Mouse (Mus musculus) right cerebral cortex, postnatal 25 days (tissue): ENCODE data around the gene Gm14744.
"Not testable (repeated sequence)": the region's sequence is repeated elsewhere in the genome, so short reads cannot be mapped to it uniquely, and the experiment has no call there.

ENCODE experiments used
- DNase-seq: peaks from one replicate; pipeline ENCODE4 v3.0.0; 2022

Gene Gm14744

DNA sequence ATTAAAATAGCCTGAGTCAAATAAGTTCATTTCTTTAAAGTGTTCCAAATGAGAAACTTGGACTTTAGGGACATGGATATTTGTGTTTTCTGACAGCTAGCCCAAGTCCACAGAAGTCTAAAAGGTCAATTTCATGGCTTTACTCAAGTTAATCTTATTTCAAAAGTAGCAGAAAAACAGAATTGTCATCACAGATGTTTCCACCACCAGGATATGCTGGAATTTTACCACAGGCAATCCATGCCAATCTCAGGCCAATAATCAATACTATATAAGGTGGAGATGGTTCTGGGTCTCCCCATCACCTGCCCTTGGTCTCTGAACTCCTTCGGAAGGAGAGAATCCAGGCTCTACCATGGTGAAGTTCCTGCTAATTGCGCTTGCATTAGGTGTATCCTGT is at the start of gene Gm14744:
Gene Gm14744 (plus strand): TSS at position 301 of the 400 bp plus-strand sequence.
- not testable (repeated sequence) for DNase-seq

DNA sequence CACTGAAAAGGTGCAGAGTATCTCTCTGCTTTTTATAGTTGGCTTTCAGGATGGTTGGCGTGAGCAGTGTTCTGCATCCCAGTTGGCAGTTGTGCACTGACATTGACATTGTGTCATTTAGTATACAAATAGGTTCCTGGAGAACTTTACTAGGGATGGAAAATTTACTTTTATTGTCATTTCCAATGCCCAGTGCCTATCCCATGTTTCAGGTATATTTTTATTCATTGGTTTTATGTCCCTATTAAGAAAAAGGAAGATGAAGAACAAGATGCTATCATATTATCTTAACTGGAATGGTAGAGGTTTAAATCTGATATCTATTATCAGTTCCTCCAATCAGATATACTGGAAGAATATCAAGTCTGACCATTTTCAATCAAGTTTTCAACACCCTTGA is 11.0 kb upstream of the Gm14744 start, which contains the start of gene Pbsn:
Gene Pbsn (minus strand): TSS at position 101 of the 400 bp plus-strand sequence.
- no peak for DNase-seq

DNA sequence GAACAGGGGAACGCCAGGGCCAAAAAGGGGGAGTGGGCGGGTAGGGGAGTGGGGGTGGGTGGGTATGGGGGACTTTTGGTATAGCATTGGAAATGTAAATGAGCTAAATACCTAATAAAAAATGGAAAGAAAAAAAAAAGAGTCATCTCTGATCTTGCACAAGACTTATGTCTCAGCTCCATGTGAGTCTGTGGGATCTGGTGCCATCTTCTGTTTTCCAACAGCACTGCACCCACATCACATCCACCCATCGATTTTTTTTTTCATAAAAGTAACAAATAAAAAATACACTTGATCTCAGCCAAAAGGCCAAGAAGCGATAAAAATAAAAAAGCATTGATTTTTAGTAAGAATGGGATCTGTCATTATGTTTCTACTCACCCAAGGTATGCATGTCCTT is 15.5 kb downstream of the Gm14744 start:
- DNase-seq = not testable (repeated sequence)
